Comparison of ENCODE assay signal across 8 mouse cellular contexts in genomic region chr11:118573569-118573968, GRCm38 (mm10).
A peak's percentile ranks its signal among the peaks of the same experiment; 100 is the strongest.
DNase-seq lines count a peak whose midpoint lies in the region; ATAC-seq and TF ChIP-seq lines count a peak whose summit lies in the region.

No protein-coding gene starts in this region.

- no peaks in the 10 kb centered on the region for H3K9me3 ChIP-seq in hindbrain, embryonic 12.5 days (replicated peaks)

- 3% methylated on average over 3 of the region's 3 CpGs for WGBS in heart, adult 2 months
- WGBS in thymus, adult 2 months, result 0% methylated on average over 3 of the region's 3 CpGs
- 0% methylated on average over 3 of the region's 3 CpGs for WGBS in hindbrain, embryonic 12.5 days

- H3K36me3 ChIP-seq in heart, adult 2 months (ENCODE audit: control insufficient read depth, insufficient read depth, low read length), result no peaks in the 10 kb centered on the region
- H3K36me3 ChIP-seq in thymus, adult 2 months (ENCODE audit: control insufficient read depth, insufficient read depth, low read length), result no peaks in the 10 kb centered on the region
- no peaks in the 10 kb centered on the region for H3K36me3 ChIP-seq in hindbrain, embryonic 12.5 days
- H3K36me3 ChIP-seq in testis, adult 2 months (ENCODE audit: control insufficient read depth, insufficient read depth, low read length), result no peaks in the 10 kb centered on the region

- H3K4me3 ChIP-seq in heart, adult 2 months, result no peak overlapping the region
- H3K4me3 ChIP-seq in thymus, adult 2 months (ENCODE audit: control insufficient read depth, insufficient read depth, low read length), result no peak overlapping the region
- no peak overlapping the region for H3K4me3 ChIP-seq in hindbrain, embryonic 12.5 days
- H3K4me3 ChIP-seq in testis, adult 2 months (ENCODE audit: control insufficient read depth, low read depth, low read length), result no peak overlapping the region

- peak; percentile 8 to 41 for DNase-seq in heart, adult 2 months
- DNase-seq in heart, postnatal 25 days (ENCODE audit: low spot score), result no peak
- peak; percentile 44 for DNase-seq in thymus, adult 2 months
- no peak for DNase-seq in thymus, adult 18-20 months
- peak; percentile 80 for DNase-seq in embryo, embryonic 10.5 days (ENCODE audit: low spot score)
- DNase-seq in lung, postnatal 14 days, result peak; percentile 34

- no peaks in the 10 kb centered on the region for H3K4me1 ChIP-seq in heart, adult 2 months (ENCODE audit: control insufficient read depth, insufficient read depth, low read length)
- no peaks in the 10 kb centered on the region for H3K4me1 ChIP-seq in thymus, adult 2 months (replicated peaks; ENCODE audit: control insufficient read depth, insufficient read depth, low read length)
- H3K4me1 ChIP-seq in hindbrain, embryonic 12.5 days, result peaks cover 38% of the 10 kb centered on the region
- peaks cover 7% of the 10 kb centered on the region for H3K4me1 ChIP-seq in testis, adult 2 months (ENCODE audit: control insufficient read depth, insufficient read depth, low read length)

- intact Hi-C loops in heart, adult 2 months (cut with DNase I), result loop anchor here (2.0 kb wide), 1 partner anchor 165 kb away; no protein-coding TSS in a partner anchor
- intact Hi-C loops in heart, postnatal 25 days (cut with DNase I), result loop anchor here (5.0 kb wide), 1 partner anchor 169 kb away; no protein-coding TSS in a partner anchor

- no peak for TF ChIP-seq EP300 in heart, adult 2 months (IDR thresholded peaks at IDR 0.05; ENCODE audit: insufficient read depth, low read depth, low read length)

- no peak overlapping the region for H3K4me2 ChIP-seq in hindbrain, embryonic 12.5 days (replicated peaks)

- no peak for TF ChIP-seq POLR2A in heart, adult 2 months (IDR thresholded peaks at IDR 0.05; ENCODE audit: insufficient read depth, low read depth, low read length)
- TF ChIP-seq POLR2A in thymus, adult 2 months (IDR thresholded peaks at IDR 0.05; ENCODE audit: control insufficient read depth, extremely low read depth, insufficient read depth, low read length, poor library complexity), result no peak
- TF ChIP-seq POLR2A in testis, adult 2 months (IDR thresholded peaks at IDR 0.05; ENCODE audit: control insufficient read depth, low read depth, low read length), result no peak

- peaks cover 12% of the 10 kb centered on the region for H3K27me3 ChIP-seq in heart, adult 2 months (ENCODE audit: control insufficient read depth, insufficient read depth, low read length)
- peaks cover 2% of the 10 kb centered on the region; the same call in 1 of the 2 replicates for H3K27me3 ChIP-seq in thymus, adult 2 months (ENCODE audit: control insufficient read depth, insufficient read depth, low read length)
- H3K27me3 ChIP-seq in hindbrain, embryonic 12.5 days, result peaks cover 53% of the 10 kb centered on the region
- H3K27me3 ChIP-seq in testis, adult 2 months (ENCODE audit: control insufficient read depth, insufficient read depth, low read length), result no peaks in the 10 kb centered on the region

- no peak overlapping the region for H3K27ac ChIP-seq in heart, adult 2 months
- H3K27ac ChIP-seq in thymus, adult 2 months (ENCODE audit: control insufficient read depth, insufficient read depth, low read length), result no peak overlapping the region
- H3K27ac ChIP-seq in hindbrain, embryonic 12.5 days, result no peak overlapping the region
- H3K27ac ChIP-seq in testis, adult 2 months (ENCODE audit: control insufficient read depth, insufficient read depth, low read depth, low read length), result no peak overlapping the region

- H3K79me2 ChIP-seq in heart, adult 2 months (replicated peaks; ENCODE audit: control insufficient read depth, insufficient read depth, low read length), result no peaks in the 10 kb centered on the region

- H3K9ac ChIP-seq in heart, adult 2 months (ENCODE audit: low read depth, low read length), result no peak overlapping the region
- H3K9ac ChIP-seq in hindbrain, embryonic 12.5 days, result no peak overlapping the region

- 0 out of 2 replicates have a peak, but pooled peaks have one; percentile 11 for ATAC-seq in hindbrain, embryonic 12.5 days (ENCODE audit: low FRiP score)

- TF ChIP-seq CTCF in heart, adult 2 months (IDR thresholded peaks at IDR 0.05), result peak; percentile 78
- peak; percentile 83 for TF ChIP-seq CTCF in thymus, adult 2 months (IDR thresholded peaks at IDR 0.05; ENCODE audit: borderline replicate concordance, control insufficient read depth, extremely low read depth, insufficient read depth, low read length, poor library complexity)
- TF ChIP-seq CTCF in testis, adult 2 months (IDR thresholded peaks at IDR 0.05; ENCODE audit: control insufficient read depth, insufficient read depth, insufficient replicate concordance, low read depth, low read length), result peak; percentile 82

Comparison
In these comparisons a context has a peak if more than half of its experiments do, and no peak if none do; other contexts are left out.
1. DNase-seq: peak in heart, adult 2 months (2 of 2), thymus, adult 2 months (single experiment), embryo, embryonic 10.5 days (single experiment) and lung, postnatal 14 days (single experiment); none in heart, postnatal 25 days (single experiment) and thymus, adult 18-20 months (0 of 2).
2. Peak in every context shown above with its lines, with median percentiles within 50 percentile points of each other: CTCF ChIP-seq.